Mouse (Mus musculus): ENCODE results near the gene Hells. TPM values are rescaled to one million over a fixed set of nuclear protein-coding genes. Genes with fewer than 3 reads are reported as not detected.

The Hells gene
- total RNA-seq (2023): 10 to 100 TPM; 15.2 to 15.7 TPM

GRCm38 (mm10) chr19:38930788-38931565, at the start of gene Hells:
Hells (plus strand) TSS chr19:38930915.

GRCm38 (mm10) chr19:39006715-39007114, 76.0 kb downstream of the Hells start, which contains the start of gene Cyp2c55:
Cyp2c55 (plus strand) TSS chr19:39007019.

Other genes starting within 250 kb of the Hells start
- gene Noc3l, start 111.7 kb upstream of the Hells start, total RNA-seq (2023): 10 to 100 TPM; 23.8 to 23.9 TPM
- gene Tbc1d12, start 94.3 kb upstream of the Hells start, total RNA-seq (2023): 1 to 10 TPM; 3.0 to 3.9 TPM
- not detected for gene Cyp2c55, start 76.1 kb downstream of the Hells start, total RNA-seq (2023)
- gene Cyp2c65, start 130.1 kb downstream of the Hells start, total RNA-seq (2023): not detected
- gene Cyp2c66, start 183.0 kb downstream of the Hells start, total RNA-seq (2023): not detected